Mouse (Mus musculus): ENCODE measurements around the gene Hhipl1. TPM values are rescaled to one million over a fixed set of nuclear protein-coding genes. Genes with fewer than 3 reads are reported as not detected.

Gene Hhipl1
- polyA plus RNA-seq, 1 experiment = not detected

DNA sequence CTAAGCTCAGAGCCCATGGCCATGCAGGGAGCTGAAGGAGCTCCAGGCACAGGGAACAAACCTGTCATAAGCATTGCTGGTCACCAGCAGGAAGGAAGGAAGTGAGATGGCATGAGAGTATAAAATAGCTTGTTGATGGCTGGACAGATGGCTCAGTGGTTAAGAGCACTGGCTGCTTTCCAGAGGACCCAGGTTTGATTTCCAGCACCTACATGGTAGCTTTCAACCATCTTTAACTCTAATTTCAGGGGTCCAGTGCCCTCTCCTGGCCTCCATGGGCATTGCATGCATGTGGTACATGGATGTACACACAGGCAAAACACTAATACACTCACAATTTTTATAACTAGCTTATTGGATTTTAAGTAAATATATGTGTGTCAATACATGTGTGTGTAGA is 49.9 kb downstream of the Hhipl1 start:
- TF ChIP-seq GATA1 (IDR thresholded peaks at IDR 0.05; ENCODE audit: low read length) = no peak

DNA sequence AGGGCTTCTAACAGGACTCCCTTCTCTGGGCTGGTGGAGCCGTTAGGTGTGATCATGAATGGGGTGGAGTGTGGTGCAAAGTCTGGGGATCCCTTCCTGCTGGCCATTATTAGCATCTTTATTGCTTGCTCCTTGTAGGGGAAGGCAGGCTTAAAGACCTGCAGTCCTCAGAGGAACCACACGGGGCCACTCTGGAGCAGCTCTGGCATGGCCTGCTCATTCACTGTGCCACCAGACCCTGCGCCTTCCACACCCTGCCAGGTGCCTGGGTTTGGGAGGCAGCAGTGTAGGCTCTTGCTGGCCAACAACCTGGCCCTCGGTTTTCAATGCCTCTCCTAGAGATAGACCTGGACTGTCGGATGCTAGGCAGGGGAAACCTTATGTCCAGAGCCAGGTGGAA is 57.7 kb downstream of the Hhipl1 start:
- no peak for TF ChIP-seq GATA1 (IDR thresholded peaks at IDR 0.05; ENCODE audit: low read length)

DNA sequence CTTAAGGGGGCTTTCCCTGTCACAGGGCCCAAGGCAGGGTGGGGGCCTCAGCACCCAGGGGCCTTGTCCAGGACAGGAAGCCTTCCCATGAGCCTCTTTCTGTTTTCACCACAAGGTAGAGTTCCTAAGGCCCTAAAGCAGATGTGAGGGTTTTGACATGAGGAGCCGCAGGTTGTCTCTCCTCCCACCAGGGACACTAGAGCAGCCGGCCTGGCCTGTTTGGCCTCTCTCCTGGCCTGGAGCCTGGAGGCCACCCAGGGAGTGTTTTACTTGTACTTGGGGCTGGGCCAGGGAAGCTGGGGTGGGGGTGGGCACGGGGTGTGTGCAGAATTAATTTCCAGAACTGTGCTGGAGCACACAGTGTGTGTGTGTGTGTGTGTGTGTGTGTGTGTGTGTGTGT is 59.3 kb downstream of the Hhipl1 start:
- no peak for TF ChIP-seq GATA1 (IDR thresholded peaks at IDR 0.05; ENCODE audit: low read length)

DNA sequence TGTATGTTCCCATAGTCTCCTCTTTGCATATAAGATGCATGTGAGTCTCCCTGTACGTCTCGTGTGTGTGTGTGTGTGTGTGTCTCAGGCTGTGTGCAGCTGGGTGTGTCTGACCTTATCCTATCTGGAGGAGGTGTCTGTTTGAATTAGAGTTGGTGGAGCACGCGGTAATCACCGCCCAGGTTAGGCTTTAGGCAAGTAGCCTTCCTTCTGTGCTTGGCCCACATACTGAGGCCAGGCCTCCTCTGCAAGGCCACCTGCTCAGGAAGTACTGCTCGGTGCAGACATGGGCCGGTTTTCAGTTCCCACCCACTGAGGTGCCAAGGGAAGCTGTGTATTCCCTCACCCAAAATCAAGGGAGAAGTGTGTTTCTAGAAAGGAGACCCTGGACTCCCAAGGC is 59.8 kb downstream of the Hhipl1 start:
- TF ChIP-seq GATA1 (IDR thresholded peaks at IDR 0.05; ENCODE audit: low read length) = no peak

DNA sequence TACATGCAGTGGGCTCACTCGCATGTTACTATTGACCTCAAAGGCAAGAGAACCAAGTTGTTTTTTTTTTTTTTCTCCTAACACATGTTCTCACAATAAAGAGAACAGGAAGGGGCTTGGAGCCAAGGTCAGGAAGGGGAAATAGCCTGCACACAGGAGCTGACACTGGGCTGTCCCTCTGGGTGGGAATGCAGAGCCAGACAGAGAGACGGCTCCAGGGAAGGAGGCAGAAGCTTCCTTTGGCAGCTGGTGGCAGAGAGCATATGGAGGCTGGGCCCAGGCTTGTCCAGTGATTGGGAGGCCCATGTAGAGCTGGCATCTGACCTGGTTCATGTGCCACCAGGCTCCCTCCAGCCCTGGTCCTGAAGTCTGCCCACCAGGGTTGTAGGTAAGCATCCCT is 61.8 kb downstream of the Hhipl1 start:
- no peak for TF ChIP-seq GATA1 (IDR thresholded peaks at IDR 0.05; ENCODE audit: low read length)

DNA sequence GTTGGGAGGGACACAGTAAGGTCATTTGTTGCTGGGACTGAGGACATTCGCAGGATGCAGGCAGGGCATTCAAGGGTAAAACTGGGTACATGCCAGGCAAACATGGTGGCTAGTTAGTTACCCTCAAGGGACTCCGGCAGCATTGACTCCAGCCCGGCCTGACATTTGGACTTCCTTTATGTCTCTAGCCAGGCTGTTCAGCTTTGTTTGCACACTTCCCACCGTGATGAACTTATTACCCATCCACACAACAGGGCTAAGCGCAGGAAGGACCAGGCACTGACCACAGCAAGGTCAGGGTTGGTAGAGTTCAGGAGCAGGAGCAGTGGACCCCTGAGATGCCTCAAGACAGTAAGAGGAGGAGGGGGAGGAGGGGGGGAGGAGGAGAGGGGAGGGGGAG is 62.9 kb downstream of the Hhipl1 start:
- no peak for TF ChIP-seq GATA1 (IDR thresholded peaks at IDR 0.05; ENCODE audit: low read length)

DNA sequence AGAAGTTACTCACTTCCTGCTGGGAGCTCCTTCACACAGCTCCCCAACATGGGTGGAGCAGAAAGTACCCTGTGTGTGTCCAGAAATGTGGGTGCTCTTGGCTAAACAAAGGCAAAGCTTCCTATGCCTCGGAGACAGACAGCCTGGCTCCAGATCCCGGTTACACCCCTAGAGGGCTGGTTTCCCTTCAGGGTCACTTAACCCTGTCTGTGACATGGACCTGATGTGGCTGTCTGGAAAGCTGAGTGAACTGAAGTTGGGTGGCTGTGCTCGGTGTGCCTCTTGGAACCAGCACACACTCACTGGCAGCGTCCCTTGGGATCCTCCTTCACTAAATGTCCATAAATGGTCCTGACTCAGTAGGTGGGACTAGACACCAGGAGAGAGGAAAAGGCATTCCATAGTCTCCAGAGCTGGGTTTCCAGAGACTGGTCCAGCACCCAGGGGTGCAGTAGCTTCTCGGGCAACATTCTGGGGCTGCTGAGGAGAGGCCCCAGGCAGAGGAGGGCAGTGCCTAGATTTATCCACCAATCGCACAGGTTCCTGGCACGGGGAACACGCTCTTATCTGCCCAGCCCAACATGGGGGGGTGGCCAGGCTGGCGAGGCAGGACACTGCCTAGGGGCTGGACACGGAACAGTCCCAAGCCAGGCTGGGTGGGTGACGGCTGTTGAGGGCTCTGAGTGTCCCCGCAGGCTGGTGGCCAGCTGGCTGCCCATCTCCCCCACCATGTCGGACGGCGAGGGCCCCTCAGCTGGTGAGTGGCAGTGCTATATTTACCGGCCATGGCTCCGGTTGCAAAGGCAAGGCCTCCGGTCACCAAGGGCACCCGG is 64.7 kb downstream of the Hhipl1 start, which contains the start of gene Eml1:
Gene Eml1, plus strand, starts transcription at position 362 of the 833 bp plus-strand sequence.
- TF ChIP-seq GATA1 (IDR thresholded peaks at IDR 0.05; ENCODE audit: low read length) = no peak

DNA sequence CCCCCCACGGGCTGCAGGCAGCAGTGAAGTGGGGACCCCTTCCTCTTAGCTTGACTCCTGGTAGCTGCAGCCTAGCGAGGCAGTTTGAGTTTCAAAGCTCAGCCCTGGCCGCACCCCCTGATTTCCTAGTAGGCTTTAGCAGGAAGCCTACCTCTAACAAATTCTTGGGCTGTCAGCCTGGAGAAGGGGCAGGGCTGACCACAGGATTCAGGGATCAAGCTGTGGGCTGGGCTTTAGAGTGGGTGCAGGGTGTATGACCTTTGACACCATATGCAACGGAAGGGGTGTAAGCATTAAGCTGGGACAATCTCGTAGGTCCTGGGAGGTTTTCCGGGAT is 65.3 kb downstream of the Hhipl1 start:
- TF ChIP-seq GATA1 (IDR thresholded peaks at IDR 0.05; ENCODE audit: low read length) = no peak

DNA sequence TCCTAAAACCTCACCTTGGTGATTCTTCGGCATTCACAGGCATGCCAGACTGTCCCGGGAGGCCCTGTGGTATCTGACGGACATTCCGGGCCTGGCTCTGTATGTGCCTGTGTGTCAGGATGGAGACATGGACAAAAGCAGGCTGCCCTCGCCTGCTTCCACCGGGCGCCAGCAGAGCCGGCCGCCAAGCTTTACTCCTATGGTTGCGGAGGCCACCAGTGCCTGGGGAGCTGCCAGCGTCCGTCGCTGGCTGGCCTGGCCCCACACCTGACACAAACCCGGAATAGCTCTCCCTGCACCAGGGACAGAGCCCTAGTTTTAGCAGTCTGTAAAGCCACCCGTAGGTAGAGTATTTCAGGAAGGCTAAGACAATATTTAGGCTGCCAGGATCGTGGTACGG is 66.2 kb downstream of the Hhipl1 start:
- no peak for TF ChIP-seq GATA1 (IDR thresholded peaks at IDR 0.05; ENCODE audit: low read length)

DNA sequence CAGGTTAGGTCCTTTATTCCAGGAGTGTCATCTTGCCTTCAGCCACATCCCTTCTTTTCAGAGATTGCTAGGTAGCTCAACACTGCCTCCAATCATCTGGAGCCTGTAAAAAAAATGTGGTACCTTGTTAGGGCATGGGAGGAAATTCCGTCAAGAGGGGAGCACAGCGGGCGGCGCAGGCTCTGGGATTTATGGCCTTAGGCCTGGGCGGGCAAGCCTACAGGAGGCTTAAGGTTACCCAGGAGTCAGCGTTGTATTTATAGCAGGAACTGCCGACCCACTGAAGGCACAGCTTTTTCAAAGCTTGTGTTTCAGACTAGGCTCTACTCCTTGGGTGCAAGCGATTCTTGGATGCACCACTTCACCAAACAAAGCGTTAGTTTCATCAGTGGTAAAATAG is 67.5 kb downstream of the Hhipl1 start:
- TF ChIP-seq GATA1 (IDR thresholded peaks at IDR 0.05; ENCODE audit: low read length) = no peak

DNA sequence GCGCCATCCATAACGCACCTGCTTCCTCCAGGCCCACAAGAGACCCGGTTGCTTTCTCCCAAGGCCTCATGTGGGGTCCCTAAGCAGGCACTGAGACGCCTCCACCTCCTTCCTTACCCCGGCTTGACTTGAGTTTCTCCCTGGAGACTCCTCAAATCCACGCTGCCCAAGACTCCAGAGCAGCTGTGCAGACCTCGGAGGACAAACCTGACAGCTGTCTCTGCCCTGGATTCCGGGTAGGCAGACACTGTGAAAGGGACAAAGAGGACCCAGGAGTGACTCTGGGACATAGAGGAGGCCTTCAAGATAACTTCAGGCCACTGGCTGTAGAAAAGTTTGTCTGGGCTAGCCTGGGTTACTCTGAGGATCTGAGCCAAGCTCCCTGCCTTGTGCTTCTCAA is 68.6 kb downstream of the Hhipl1 start:
- no peak for TF ChIP-seq GATA1 (IDR thresholded peaks at IDR 0.05; ENCODE audit: low read length)

DNA sequence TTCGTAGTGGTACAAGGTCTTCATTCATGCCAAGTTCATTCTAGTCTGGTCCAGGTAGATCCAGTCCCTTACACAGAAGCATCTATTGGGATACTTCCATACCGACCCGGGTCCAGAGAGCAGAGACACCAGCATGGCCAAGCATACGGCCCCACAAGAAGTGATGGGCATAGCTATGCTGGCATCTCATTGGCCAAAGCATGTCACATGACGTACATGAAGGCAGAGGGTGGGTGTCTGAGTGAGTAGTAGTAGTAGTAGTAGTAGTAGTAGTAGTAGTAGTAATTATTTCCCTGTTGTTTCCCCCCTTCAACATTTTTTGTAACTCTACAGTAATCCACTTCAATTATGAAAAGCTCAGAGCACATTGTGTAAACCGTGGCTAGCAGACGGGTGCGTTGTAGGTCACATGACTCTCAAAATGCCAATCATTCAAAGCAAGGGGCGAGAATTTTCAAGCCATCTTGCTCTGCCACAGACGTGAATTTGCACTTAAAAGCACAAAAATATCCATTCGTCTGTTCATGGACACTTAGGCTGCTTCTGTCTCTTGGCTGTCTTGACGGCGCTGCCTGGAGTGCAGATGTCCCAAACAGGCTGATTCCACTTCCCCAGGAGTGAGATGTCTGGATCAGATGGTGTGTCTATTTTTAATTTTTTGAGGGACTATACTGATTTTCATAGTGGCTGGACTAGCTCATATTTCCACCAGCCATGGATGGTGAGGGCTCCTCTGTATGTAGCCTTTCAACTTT is 72.5 kb downstream of the Hhipl1 start:
- no peak for TF ChIP-seq GATA1 (IDR thresholded peaks at IDR 0.05; ENCODE audit: low read length)

Other genes starting within 250 kb of the Hhipl1 start
- gene Setd3, start 127.0 kb upstream of the Hhipl1 start, polyA plus RNA-seq (2012) = 12.3 and 16.3 TPM in 2 replicates
- gene Ccnk, start 126.7 kb upstream of the Hhipl1 start, polyA plus RNA-seq (2012) = 159 and 175 TPM in 2 replicates
- gene Ccdc85c, start 30.8 kb upstream of the Hhipl1 start, polyA plus RNA-seq (2012) = not detected in 2 replicates
- not detected in 2 replicates for gene Cyp46a1, start 28.1 kb downstream of the Hhipl1 start, polyA plus RNA-seq (2012)
- gene Eml1, start 64.7 kb downstream of the Hhipl1 start, polyA plus RNA-seq (2012) = not detected in 2 replicates
- gene Evl, start 248.4 kb downstream of the Hhipl1 start, polyA plus RNA-seq (2012) = 0.05 TPM in 1 of 2 replicates, not detected in the other

Data from G1E-ER4 (cell line).